Mouse (Mus musculus) stomach, postnatal 0 days (tissue): ENCODE data around the gene Xpo5.

Source experiments
- CTCF ChIP-seq: IDR thresholded peaks from 2 replicates; pipeline ENCODE4 v1.5.1; 2016; ENCODE audit warnings: antibody characterized with exemption, low read depth, mild to moderate bottlenecking, moderate library complexity
- EP300 ChIP-seq: optimal IDR thresholded peaks from 2 replicates; pipeline ENCODE3; 2016; ENCODE audit warnings: antibody characterized with exemption

- TF ChIP-seq CTCF (no peak), EP300 (no peak)
Measured at GRCm38 (mm10) chr17:46282483-46283123, 80.0 kb downstream of the Xpo5 start, which contains the start of gene Tjap1.
